Mouse (Mus musculus) sigmoid colon, adult 10 weeks (tissue): ENCODE data around the gene Bag6. TPM values are rescaled to one million over a fixed set of nuclear protein-coding genes. Genes with fewer than 3 reads are reported as not detected.

ENCODE experiments used
- polyA plus RNA-seq: library from polyadenylated mRNA; stranded (reverse); fragments of 350-450 nt; fragmentation: Illumina TruSeq; extraction: RNeasy Lipid Tissue Mini Kit (QIAGEN cat#74804); gene quantifications from one replicate; pipeline ENCODE4 v1.2.3, GENCODE M21; 2014; ENCODE audit warnings: low read depth, low replicate concordance

Gene Bag6
- polyA plus RNA-seq, 1 experiment from 2014 or later: 16.8 TPM

Other genes with a start within 250 kb of the Bag6 start
- gene C2, start 236.9 kb upstream of the Bag6 start, polyA plus RNA-seq: 1.0 TPM
- gene Ehmt2, start 236.7 kb upstream of the Bag6 start, polyA plus RNA-seq: 10.6 TPM
- gene Slc44a4, start 220.7 kb upstream of the Bag6 start, polyA plus RNA-seq: 32.3 TPM
- gene Neu1, start 203.9 kb upstream of the Bag6 start, polyA plus RNA-seq: 15.5 TPM
- 10.1 TPM for gene Hspa1b, start 175.9 kb upstream of the Bag6 start, polyA plus RNA-seq
- not detected for gene Gm20481, start 165.3 kb upstream of the Bag6 start, polyA plus RNA-seq
- 4.5 TPM for gene Hspa1a, start 163.0 kb upstream of the Bag6 start, polyA plus RNA-seq
- 0.22 TPM for gene Hspa1l, start 162.5 kb upstream of the Bag6 start, polyA plus RNA-seq
- 12.9 TPM for gene Lsm2, start 153.3 kb upstream of the Bag6 start, polyA plus RNA-seq
- 1.5 TPM for gene Vars, start 134.2 kb upstream of the Bag6 start, polyA plus RNA-seq
- gene Vwa7, start 118.6 kb upstream of the Bag6 start, polyA plus RNA-seq: 0.09 TPM
- gene Sapcd1, start 107.2 kb upstream of the Bag6 start, polyA plus RNA-seq: not detected
- 2.5 TPM for gene Msh5, start 88.4 kb upstream of the Bag6 start, polyA plus RNA-seq
- 47.8 TPM for gene Clic1, start 85.2 kb upstream of the Bag6 start, polyA plus RNA-seq
- gene Ddah2, start 76.1 kb upstream of the Bag6 start, polyA plus RNA-seq: not detected
- gene Ly6g6c, start 69.8 kb upstream of the Bag6 start, polyA plus RNA-seq: 1.5 TPM
- gene Mpig6b, start 69.0 kb upstream of the Bag6 start, polyA plus RNA-seq: 3.0 TPM
- gene Ly6g6e, start 58.3 kb upstream of the Bag6 start, polyA plus RNA-seq: 2.8 TPM
- gene Ly6g6d, start 57.1 kb upstream of the Bag6 start, polyA plus RNA-seq: not detected
- gene Ly6g6f, start 49.6 kb upstream of the Bag6 start, polyA plus RNA-seq: not detected
- gene Abhd16a, start 45.9 kb upstream of the Bag6 start, polyA plus RNA-seq: 5.3 TPM
- gene Ly6g5c, start 26.9 kb upstream of the Bag6 start, polyA plus RNA-seq: not detected
- not detected for gene Ly6g5b, start 19.8 kb upstream of the Bag6 start, polyA plus RNA-seq
- 0.85 TPM for gene Gpank1, start 13.7 kb upstream of the Bag6 start, polyA plus RNA-seq
- 96.9 TPM for gene Csnk2b, start 13.1 kb upstream of the Bag6 start, polyA plus RNA-seq
- 2.2 TPM for gene D17H6S53E, start 8.8 kb upstream of the Bag6 start, polyA plus RNA-seq
- not detected for gene Apom, start 3.1 kb upstream of the Bag6 start, polyA plus RNA-seq
- gene Prrc2a, start 29.7 kb downstream of the Bag6 start, polyA plus RNA-seq: 12.8 TPM
- 7.7 TPM for gene Aif1, start 40.9 kb downstream of the Bag6 start, polyA plus RNA-seq
- gene Lst1, start 53.3 kb downstream of the Bag6 start, polyA plus RNA-seq: not detected
- not detected for gene Ltb, start 59.3 kb downstream of the Bag6 start, polyA plus RNA-seq
- gene Tnf, start 66.8 kb downstream of the Bag6 start, polyA plus RNA-seq: 0.35 TPM
- 0.54 TPM for gene Lta, start 70.2 kb downstream of the Bag6 start, polyA plus RNA-seq
- not detected for gene Gm16181, start 85.7 kb downstream of the Bag6 start, polyA plus RNA-seq
- 8.0 TPM for gene Atp6v1g2, start 98.5 kb downstream of the Bag6 start, polyA plus RNA-seq
- gene Nfkbil1, start 100.6 kb downstream of the Bag6 start, polyA plus RNA-seq: not detected
- gene Ddx39b, start 106.6 kb downstream of the Bag6 start, polyA plus RNA-seq: 10.4 TPM
- 76.9 TPM for gene H2-D1, start 127.6 kb downstream of the Bag6 start, polyA plus RNA-seq
- gene H2-Q1, start 185.2 kb downstream of the Bag6 start, polyA plus RNA-seq: 45.4 TPM
- gene H2-Q2, start 207.1 kb downstream of the Bag6 start, polyA plus RNA-seq: 288 TPM
- gene H2-Q4, start 244.4 kb downstream of the Bag6 start, polyA plus RNA-seq: 34.4 TPM